Mouse (Mus musculus): ENCODE results near the gene Rora.

GRCm38 (mm10) chr9:69343881-69344280, 690.3 kb downstream of the Rora start:
- TF ChIP-seq CTCF (IDR thresholded peaks at IDR 0.05; ENCODE audit: low read depth), result no peak
- no peak for TF ChIP-seq EP300 (optimal IDR thresholded peaks at IDR 0.05)

Measured in stomach, postnatal 0 days (tissue).